Mouse (Mus musculus): ENCODE measurements around the gene Irx4. TPM values are rescaled to one million over a fixed set of nuclear protein-coding genes. Genes with fewer than 3 reads are reported as not detected.

Gene Irx4
- polyA plus RNA-seq, 1 experiment from 2014 or later = 0.07 TPM

DNA sequence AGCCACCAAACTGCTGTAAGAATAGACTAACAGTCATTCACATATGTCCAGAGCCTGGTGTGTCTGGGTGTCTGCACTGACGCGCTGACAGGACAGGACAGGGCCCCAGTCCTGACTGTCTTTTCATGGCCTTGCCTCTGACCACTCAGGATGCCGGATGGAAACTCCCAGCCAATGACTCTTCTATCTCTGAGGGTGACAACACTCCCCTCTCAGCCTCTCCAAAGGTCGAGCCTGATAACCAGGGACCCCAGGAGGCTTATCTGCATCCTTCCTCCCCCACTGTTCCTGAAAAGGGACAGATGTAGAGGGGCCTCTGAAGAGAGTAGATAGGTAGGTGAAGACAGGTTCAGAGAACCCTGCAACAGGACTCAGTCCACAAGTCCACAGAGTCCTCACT lies 38.4 kb downstream of the Irx4 start:
- H3K9me3 ChIP-seq (replicated peaks) = no peaks in the 10 kb centered on the region
- WGBS (ENCODE audit: insufficient replicate concordance) = 22% methylated on average over 4 of the region's 4 CpGs
- no peaks in the 10 kb centered on the region for H3K36me3 ChIP-seq
- ATAC-seq (ENCODE audit: low read depth) = peak; percentile 82
- no peak overlapping the region for H3K27ac ChIP-seq
- peaks cover 15% of the 10 kb centered on the region; the same call in 1 of the 2 replicates for H3K4me1 ChIP-seq (replicated peaks)
- H3K27me3 ChIP-seq = no peaks in the 10 kb centered on the region
- no peak overlapping the region for H3K4me3 ChIP-seq (replicated peaks)
- no peak overlapping the region for H3K4me2 ChIP-seq
- H3K9ac ChIP-seq = no peak overlapping the region
- DNase-seq = peak; percentile 4

DNA sequence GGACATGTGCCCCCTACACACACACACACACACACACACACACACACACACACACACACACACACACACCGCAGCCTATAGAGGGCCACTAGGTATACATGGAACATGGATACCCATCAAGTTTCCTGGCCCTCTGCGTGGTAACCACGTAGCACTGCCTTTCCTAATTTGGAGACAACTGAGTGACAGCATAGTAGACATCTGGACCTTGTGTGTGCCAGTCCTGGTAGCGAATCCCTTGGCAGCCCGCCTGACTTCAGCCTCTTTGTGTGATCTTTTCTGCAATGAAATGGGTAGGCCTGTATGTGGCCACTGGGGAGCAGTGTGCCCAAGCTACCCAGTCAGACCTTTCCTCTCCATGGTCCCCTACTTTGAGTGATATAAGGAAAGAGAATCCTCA lies 39.0 kb downstream of the Irx4 start:
- Histone ChIP-seq H3K9ac (no peak overlapping the region), H3K4me1 (replicated peaks) (peaks cover 15% of the 10 kb centered on the region; the same call in 1 of the 2 replicates), H3K36me3 (no peaks in the 10 kb centered on the region), H3K27ac (no peak overlapping the region), H3K4me2 (no peak overlapping the region), H3K9me3 (replicated peaks) (no peaks in the 10 kb centered on the region), H3K27me3 (no peaks in the 10 kb centered on the region), H3K4me3 (replicated peaks) (no peak overlapping the region)
- ATAC-seq (ENCODE audit: low read depth) (peak; percentile 7; the same call in 1 of the 2 replicates), DNase-seq (no peak)
- 68% methylated on average over 5 of the region's 5 CpGs for WGBS (ENCODE audit: insufficient replicate concordance)

DNA sequence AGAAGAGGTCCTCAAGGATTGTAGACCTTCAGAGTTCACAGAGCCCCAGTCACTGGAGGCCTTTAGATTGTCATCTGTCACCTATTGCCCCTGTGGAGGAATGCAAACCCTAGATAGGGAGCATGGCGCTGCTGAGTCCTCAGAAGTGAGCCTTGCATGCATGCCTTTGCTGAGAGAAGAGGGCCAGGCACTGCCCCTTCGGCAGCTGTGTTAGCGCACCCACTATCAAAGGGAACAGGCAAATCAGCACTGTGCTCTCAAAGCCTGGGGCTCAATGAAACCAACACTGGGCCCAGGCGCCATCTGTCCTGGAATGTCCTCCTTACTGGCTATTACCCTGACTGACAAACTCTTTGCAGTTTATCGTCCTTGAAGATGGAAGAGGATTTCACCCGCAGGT lies 44.5 kb downstream of the Irx4 start:
- no peak for ATAC-seq (ENCODE audit: low read depth)
- 45% methylated on average over 6 of the region's 6 CpGs for WGBS (ENCODE audit: insufficient replicate concordance)
- DNase-seq = no peak

DNA sequence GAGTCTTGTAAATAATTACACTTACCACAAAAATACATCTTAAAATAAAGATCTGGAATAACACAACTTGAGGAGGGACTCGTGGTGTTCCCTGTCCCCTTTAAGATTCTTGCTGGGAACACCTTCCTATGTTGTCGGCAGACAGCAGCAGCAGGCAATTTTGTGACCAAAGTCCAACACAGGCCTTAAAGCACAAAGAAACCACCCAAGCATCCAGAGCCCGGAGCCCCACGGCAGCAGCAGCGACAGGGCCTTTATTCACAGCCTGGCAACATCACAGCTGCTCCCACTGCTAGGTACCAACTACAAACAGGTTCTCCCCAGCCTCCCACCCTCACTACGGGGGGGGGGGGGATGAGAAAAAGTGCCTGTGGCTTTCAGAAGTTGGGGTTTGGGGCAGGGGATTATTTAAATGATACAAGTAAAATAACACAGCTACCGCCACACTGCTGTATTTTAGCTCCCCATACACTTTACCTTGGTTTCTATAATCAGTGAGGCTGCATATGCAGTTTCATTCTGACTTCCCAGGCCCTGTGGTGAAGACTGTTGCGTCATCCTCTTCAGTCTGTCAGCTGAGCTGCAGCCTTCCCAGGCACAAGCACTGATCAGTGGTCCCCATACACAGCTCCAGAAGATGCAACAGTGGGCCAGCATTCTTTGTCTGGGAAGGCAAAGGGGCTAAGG lies 45.3 kb downstream of the Irx4 start:
- H3K4me1 ChIP-seq (replicated peaks) = no peaks in the 10 kb centered on the region; the same call in 1 of the 2 replicates
- H3K36me3 ChIP-seq = no peaks in the 10 kb centered on the region
- ATAC-seq (ENCODE audit: low read depth) = no peak
- no peak overlapping the region for H3K9ac ChIP-seq
- no peak overlapping the region for H3K27ac ChIP-seq
- no peak overlapping the region for H3K4me2 ChIP-seq
- no peaks in the 10 kb centered on the region for H3K9me3 ChIP-seq (replicated peaks)
- H3K4me3 ChIP-seq (replicated peaks) = no peak overlapping the region
- H3K27me3 ChIP-seq = no peaks in the 10 kb centered on the region; the same call in 1 of the 2 replicates
- WGBS (ENCODE audit: insufficient replicate concordance) = 51% methylated on average over 8 of the region's 8 CpGs
- DNase-seq = no peak

More for the DNA sequence above, 44.5 kb downstream of the Irx4 start:
- H3K27me3 ChIP-seq = no peaks in the 10 kb centered on the region; the same call in 1 of the 2 replicates
- H3K4me2 ChIP-seq = no peak overlapping the region
- no peaks in the 10 kb centered on the region for H3K36me3 ChIP-seq
- no peak overlapping the region for H3K9ac ChIP-seq
- H3K4me1 ChIP-seq (replicated peaks) = peaks cover under 1% of the 10 kb centered on the region; the same call in 1 of the 2 replicates
- no peak overlapping the region for H3K4me3 ChIP-seq (replicated peaks)
- no peak overlapping the region for H3K27ac ChIP-seq
- no peaks in the 10 kb centered on the region for H3K9me3 ChIP-seq (replicated peaks)

DNA sequence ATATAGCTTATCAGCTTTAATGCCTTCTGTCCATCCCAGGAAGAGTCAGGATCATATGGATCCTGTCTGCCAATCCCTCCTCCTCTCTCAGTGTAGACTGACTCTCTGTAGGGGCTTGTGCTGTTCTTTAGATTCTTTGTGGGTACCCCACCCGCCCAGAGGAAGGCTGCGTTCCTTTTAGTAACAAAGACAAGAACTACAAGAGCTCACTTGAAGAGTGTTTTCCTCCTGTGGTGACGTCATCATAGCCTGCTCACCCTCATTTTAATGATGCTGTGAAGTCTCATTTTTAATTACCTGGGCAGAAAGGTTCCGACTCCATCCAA lies 45.8 kb downstream of the Irx4 start:
- Histone ChIP-seq H3K9me3 (replicated peaks) (no peaks in the 10 kb centered on the region), H3K4me3 (replicated peaks) (no peak overlapping the region), H3K36me3 (no peaks in the 10 kb centered on the region), H3K4me1 (replicated peaks) (no peaks in the 10 kb centered on the region; the same call in 1 of the 2 replicates), H3K27me3 (no peaks in the 10 kb centered on the region; the same call in 1 of the 2 replicates), H3K4me2 (no peak overlapping the region), H3K9ac (no peak overlapping the region), H3K27ac (no peak overlapping the region)
- ATAC-seq (ENCODE audit: low read depth) (no peak), DNase-seq (no peak)
- WGBS (ENCODE audit: insufficient replicate concordance) = 65% methylated on average over 4 of the region's 4 CpGs

DNA sequence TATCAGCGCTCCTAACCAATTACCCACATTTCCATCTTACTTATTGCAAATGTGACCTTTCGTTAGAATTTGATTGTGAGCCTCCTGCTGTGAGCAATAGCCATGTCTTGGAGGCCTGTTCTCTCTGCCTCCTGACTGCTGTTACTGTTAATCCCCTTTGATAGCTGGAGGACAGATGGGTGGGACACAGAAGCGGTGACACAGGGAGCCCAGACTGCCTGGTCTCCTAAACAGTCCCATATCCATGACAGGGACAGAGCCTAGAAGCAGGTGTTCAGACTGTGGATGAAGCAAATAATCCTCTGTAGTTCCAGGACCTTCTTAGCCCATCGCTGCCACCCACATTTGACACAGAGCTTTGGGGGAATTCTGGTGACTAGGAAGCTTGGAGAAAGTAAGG lies 46.2 kb downstream of the Irx4 start:
- WGBS (ENCODE audit: insufficient replicate concordance) = 63% methylated on average over 4 of the region's 4 CpGs
- Histone ChIP-seq H3K27me3 (no peaks in the 10 kb centered on the region; the same call in 1 of the 2 replicates), H3K4me3 (replicated peaks) (no peak overlapping the region), H3K9ac (no peak overlapping the region), H3K9me3 (replicated peaks) (no peaks in the 10 kb centered on the region), H3K4me1 (replicated peaks) (no peaks in the 10 kb centered on the region; the same call in 1 of the 2 replicates), H3K4me2 (no peak overlapping the region), H3K36me3 (no peaks in the 10 kb centered on the region), H3K27ac (no peak overlapping the region)
- no peak for ATAC-seq (ENCODE audit: low read depth)
- no peak for DNase-seq

DNA sequence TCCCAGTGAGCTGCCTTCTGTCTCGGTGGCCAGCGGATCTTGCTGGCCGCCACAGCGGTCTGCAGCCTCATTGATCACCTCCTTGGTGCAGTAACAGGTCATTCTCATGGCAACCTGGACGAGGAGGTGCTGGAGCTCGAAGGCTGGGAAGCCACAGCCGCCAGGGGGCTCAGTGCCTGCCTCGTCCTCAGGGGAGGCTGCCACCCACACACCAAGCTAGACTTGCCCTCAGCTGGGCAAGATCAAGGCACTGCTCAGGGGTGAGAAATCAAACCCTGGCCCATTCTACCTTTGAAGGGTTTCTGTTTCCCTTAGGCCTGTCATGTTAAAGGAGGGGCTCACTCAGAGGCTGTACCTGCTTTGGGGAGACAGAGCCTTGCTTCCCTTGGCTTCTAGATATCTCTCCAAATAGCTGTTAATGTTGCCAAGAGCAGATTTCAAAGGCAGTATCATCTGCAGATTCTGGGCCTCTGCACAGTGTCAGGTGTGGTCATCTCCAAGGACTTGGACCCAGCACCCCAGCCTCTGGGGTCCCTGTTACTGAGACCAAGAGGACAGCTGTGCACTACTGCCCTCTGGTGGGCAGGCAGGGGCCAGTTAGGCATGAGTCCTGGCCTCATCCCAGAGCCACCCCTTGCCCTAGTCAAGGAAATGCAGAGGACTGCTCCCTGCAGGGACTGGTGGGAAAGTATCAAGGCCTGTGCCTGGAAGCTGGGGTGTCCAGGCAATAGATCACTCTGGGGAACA lies 50.1 kb downstream of the Irx4 start:
- WGBS (ENCODE audit: insufficient replicate concordance) = 26% methylated on average over 8 of the region's 8 CpGs
- H3K9me3 ChIP-seq (replicated peaks) = no peaks in the 10 kb centered on the region

More for the DNA sequence above, 50.1 kb downstream of the Irx4 start:
- DNase-seq (peak; percentile 22), ATAC-seq (ENCODE audit: low read depth) (peak; percentile 65)
- H3K4me1 ChIP-seq (replicated peaks) = no peaks in the 10 kb centered on the region; the same call in 1 of the 2 replicates
- no peak overlapping the region for H3K4me2 ChIP-seq
- H3K9ac ChIP-seq = no peak overlapping the region
- no peaks in the 10 kb centered on the region for H3K36me3 ChIP-seq
- H3K27me3 ChIP-seq = no peaks in the 10 kb centered on the region; the same call in 1 of the 2 replicates
- no peak overlapping the region for H3K27ac ChIP-seq
- H3K4me3 ChIP-seq (replicated peaks) = no peak overlapping the region

Other genes with a start within 250 kb of the Irx4 start
- gene Mrpl36, start 68.0 kb downstream of the Irx4 start, polyA plus RNA-seq (2015; fragmentation: Nextera tagmentation; extraction: Ambion mirVana) = 124 and 132 TPM in 2 replicates
- 271 and 302 TPM in 2 replicates for gene Ndufs6, start 68.1 kb downstream of the Irx4 start, polyA plus RNA-seq (2015; fragmentation: Nextera tagmentation; extraction: Ambion mirVana)
- gene Lpcat1, start 206.7 kb downstream of the Irx4 start, polyA plus RNA-seq (2015; fragmentation: Nextera tagmentation; extraction: Ambion mirVana) = 77.9 and 83.7 TPM in 2 replicates

Data from liver, embryonic 13.5 days (tissue).